In the genomic region with DNA sequence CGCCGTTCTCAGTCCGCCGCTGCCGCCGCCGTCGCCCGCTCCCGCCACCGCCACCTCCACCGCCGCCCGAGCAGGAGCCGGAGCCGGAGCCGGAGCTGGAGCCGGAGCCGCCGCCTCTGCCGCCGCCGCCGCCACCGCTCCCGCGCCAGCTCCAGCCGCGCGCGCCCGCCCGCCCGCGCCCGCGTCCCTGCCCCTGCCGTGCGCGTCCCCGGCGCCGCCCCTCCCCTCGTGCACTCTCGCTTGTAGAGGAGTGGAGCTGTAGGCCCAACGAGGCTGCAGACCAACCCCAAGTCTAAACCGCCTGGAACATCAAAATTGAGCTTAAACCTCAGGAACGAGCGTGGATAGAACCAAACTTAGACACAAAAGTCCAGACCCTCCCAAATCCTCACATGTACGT, we compare ENCODE assay signal across 8 mouse cellular contexts. TPM values are rescaled to one million over a fixed set of nuclear protein-coding genes. Genes with fewer than 3 reads are reported as not detected.
DNase-seq lines count a peak whose midpoint lies in the region; ATAC-seq lines count a peak whose summit lies in the region.

A gene (minus strand): TSS at position 175 of the 400 bp plus-strand sequence.

- H3K4me1 ChIP-seq in embryonic facial prominence, embryonic 11.5 days (ENCODE audit: control insufficient read depth, insufficient read depth, low read length), result no peaks in the 10 kb centered on the region
- peaks cover 40% of the 10 kb centered on the region for H3K4me1 ChIP-seq in heart, embryonic 12.5 days (replicated peaks)
- H3K4me1 ChIP-seq in kidney, embryonic 15.5 days, result peaks cover 47% of the 10 kb centered on the region

- peak within 1 kb of the TSS; percentile 63 for H3K4me2 ChIP-seq in embryonic facial prominence, embryonic 11.5 days (ENCODE audit: low read depth, low read length)
- peak within 1 kb of the TSS; percentile 79 for H3K4me2 ChIP-seq in heart, embryonic 12.5 days
- peak within 1 kb of the TSS; percentile 78 for H3K4me2 ChIP-seq in kidney, embryonic 15.5 days

- no peak; the same call in 1 of the 2 replicates for ATAC-seq in embryonic facial prominence, embryonic 11.5 days (replicated peaks; ENCODE audit: insufficient number of reproducible peaks, low FRiP score, low TSS enrichment, low read depth)
- ATAC-seq in heart, embryonic 12.5 days (ENCODE audit: insufficient number of reproducible peaks, low FRiP score), result peak; percentile 61
- ATAC-seq in kidney, embryonic 15.5 days (replicated peaks; ENCODE audit: low FRiP score), result peak; percentile 63

- H3K27me3 ChIP-seq in embryonic facial prominence, embryonic 11.5 days (ENCODE audit: control insufficient read depth, insufficient read depth, low read length), result no peaks in the 10 kb centered on the region
- H3K27me3 ChIP-seq in heart, embryonic 12.5 days (replicated peaks), result no peaks in the 10 kb centered on the region
- H3K27me3 ChIP-seq in kidney, embryonic 15.5 days, result peaks cover 6% of the 10 kb centered on the region; the same call in 1 of the 2 replicates

- 8% methylated on average over 6 of the region's 50 CpGs for WGBS in embryonic facial prominence, embryonic 11.5 days
- 9% methylated on average over 50 of the region's 50 CpGs for WGBS in heart, embryonic 12.5 days
- 5% methylated on average over 13 of the region's 50 CpGs for WGBS in kidney, embryonic 15.5 days

- H3K27ac ChIP-seq in embryonic facial prominence, embryonic 11.5 days (replicated peaks; ENCODE audit: low read depth, low read length), result peak within 1 kb of the TSS; percentile 91
- H3K27ac ChIP-seq in heart, embryonic 12.5 days (ENCODE audit: poor library complexity, severe bottlenecking), result peak within 1 kb of the TSS; percentile 84
- H3K27ac ChIP-seq in kidney, embryonic 15.5 days, result peak within 1 kb of the TSS; percentile 95

- peak; percentile 96 for DNase-seq in heart, adult 11 months
- DNase-seq in heart, adult 8-10 months (ENCODE audit: low spot score), result no peak
- peak; percentile 84 for DNase-seq in embryonic facial prominence, embryonic 11.5 days (ENCODE audit: low spot score)
- peak; percentile 74 for DNase-seq in liver
- peak; percentile 55 for DNase-seq in naive thymus-derived CD4-positive, alpha-beta T cell, adult 2 months (ENCODE audit: low read depth)
- peak; percentile 73 to 85 for DNase-seq in thymus, postnatal 10 days (ENCODE audit: low spot score in 2 of 2)

- H3K36me3 ChIP-seq in embryonic facial prominence, embryonic 11.5 days (replicated peaks; ENCODE audit: control insufficient read depth, insufficient read depth, low read depth, low read length), result no peaks in the 10 kb centered on the region
- 0 out of 2 replicates have a peak, but pooled peaks cover 3% of the 10 kb centered on the region for H3K36me3 ChIP-seq in heart, embryonic 12.5 days
- H3K36me3 ChIP-seq in kidney, embryonic 15.5 days, result peaks cover 11% of the 10 kb centered on the region

- H3K4me3 ChIP-seq in embryonic facial prominence, embryonic 11.5 days (ENCODE audit: low read depth, low read length), result peak within 1 kb of the TSS; percentile 97
- H3K4me3 ChIP-seq in heart, embryonic 12.5 days, result peak within 1 kb of the TSS; percentile 82
- peak within 1 kb of the TSS; percentile 87 for H3K4me3 ChIP-seq in kidney, embryonic 15.5 days (replicated peaks)

- H3K9ac ChIP-seq in embryonic facial prominence, embryonic 11.5 days (replicated peaks; ENCODE audit: low read length), result peak within 1 kb of the TSS; percentile 91
- H3K9ac ChIP-seq in heart, embryonic 12.5 days, result peak within 1 kb of the TSS; percentile 98
- H3K9ac ChIP-seq in kidney, embryonic 15.5 days, result peak within 1 kb of the TSS; percentile 86

- H3K9me3 ChIP-seq in embryonic facial prominence, embryonic 11.5 days (replicated peaks; ENCODE audit: control insufficient read depth, low read length), result no peaks in the 10 kb centered on the region
- H3K9me3 ChIP-seq in heart, embryonic 12.5 days (replicated peaks), result no peaks in the 10 kb centered on the region
- no peaks in the 10 kb centered on the region for H3K9me3 ChIP-seq in kidney, embryonic 15.5 days (replicated peaks)

RNA-seq across cellular contexts. Expression of the gene that starts here (rescaled TPM):
- total RNA-seq in heart, adult 8-10 months (2022), result 1 to 10 TPM; 3.6 to 6.8 (median 4.6) TPM
- polyA plus RNA-seq in embryonic facial prominence, embryonic 11.5 days (2014; fragmentation: Nextera tagmentation; extraction: Ambion mirVana), result 46.3 and 53.5 TPM in 2 replicates
- 38.1 and 43.5 TPM in 2 replicates for polyA plus RNA-seq in heart, embryonic 12.5 days (2016; fragmentation: Nextera tagmentation; extraction: Ambion mirVana)
- 64.2 and 64.4 TPM in 2 replicates for polyA plus RNA-seq in kidney, embryonic 15.5 days (2015; fragmentation: Nextera tagmentation; extraction: Ambion mirVana)
